Mouse (Mus musculus) kidney, postnatal 10 days (tissue): Measurements from ENCODE around the gene Lama1.
"Not testable (repeated sequence)": the region's sequence is repeated elsewhere in the genome, so short reads cannot be mapped to it uniquely, and the experiment has no call there.

ENCODE experiments used
- DNase-seq: peaks from one replicate; pipeline ENCODE4 v3.0.0; 2021; ENCODE audit warnings: mixed read lengths

The Lama1 gene

GRCm38 (mm10) chr17:67838948-67839347 lies 141.9 kb downstream of the Lama1 start:
- no peak for DNase-seq

- not testable (repeated sequence) for DNase-seq
These were observed 144.4 kb downstream of the Lama1 start for GRCm38 (mm10) chr17:67841494-67841893.

- DNase-seq = no peak
These were observed 164.1 kb downstream of the Lama1 start for GRCm38 (mm10) chr17:67861080-67861630.

- DNase-seq = peak; percentile 79
These were observed 164.9 kb downstream of the Lama1 start for GRCm38 (mm10) chr17:67861744-67862535.

- no peak for DNase-seq
These were observed 167.3 kb downstream of the Lama1 start for GRCm38 (mm10) chr17:67864363-67864762.

GRCm38 (mm10) chr17:67864912-67865311 lies 167.9 kb downstream of the Lama1 start:
- no peak for DNase-seq

GRCm38 (mm10) chr17:67866026-67866425 lies 169.0 kb downstream of the Lama1 start:
- no peak for DNase-seq

- peak; percentile 21 for DNase-seq
These were observed 169.6 kb downstream of the Lama1 start for GRCm38 (mm10) chr17:67866541-67867241.

- DNase-seq = peak; percentile 89
These were observed 172.9 kb downstream of the Lama1 start for GRCm38 (mm10) chr17:67869731-67870601.
